Mouse (Mus musculus): Measurements from ENCODE around the gene Cd5l. TPM values are rescaled to one million over a fixed set of nuclear protein-coding genes. Genes with fewer than 3 reads are reported as not detected.
"Not testable (repeated sequence)": the region's sequence is repeated elsewhere in the genome, so short reads cannot be mapped to it uniquely, and the experiment has no call there.

Cd5l gene
- 0.11 and 0.18 TPM in 2 replicates for polyA plus RNA-seq (2015; fragmentation: Nextera tagmentation; extraction: Ambion mirVana)

DNA sequence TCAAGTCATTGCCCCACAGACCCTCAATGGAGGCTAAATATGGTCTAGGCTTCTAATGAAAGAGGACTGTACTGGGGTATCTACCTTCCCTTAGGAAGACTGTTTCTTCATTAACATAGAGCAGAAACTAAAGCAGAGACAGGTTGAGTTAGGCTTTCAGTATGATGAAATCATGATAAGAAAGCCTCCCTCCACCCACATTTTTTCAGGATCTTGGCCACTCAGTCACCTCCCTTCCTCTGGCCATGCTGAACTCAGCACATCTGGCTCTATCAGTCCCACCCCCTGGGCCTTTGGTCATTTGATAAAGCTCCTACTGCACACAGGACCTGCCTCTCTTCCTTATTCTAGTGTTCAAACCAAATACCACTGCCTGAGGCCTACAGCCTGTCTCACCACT lies at the start of gene Cd5l:
Gene Cd5l (plus strand): TSS at position 301 of the 400 bp plus-strand sequence.
- H3K27ac ChIP-seq, result no peak within 1 kb of the TSS
- no peaks in the 10 kb centered on the region for H3K27me3 ChIP-seq
- no peak for ATAC-seq (ENCODE audit: borderline replicate concordance, extremely low read depth, low FRiP score, low TSS enrichment)
- H3K4me2 ChIP-seq, result no peak within 1 kb of the TSS
- H3K4me3 ChIP-seq, result no peak within 1 kb of the TSS
- H3K36me3 ChIP-seq, result no peaks in the 10 kb centered on the region
- no peak within 1 kb of the TSS for H3K9ac ChIP-seq
- no peaks in the 10 kb centered on the region for H3K9me3 ChIP-seq
- no peaks in the 10 kb centered on the region for H3K4me1 ChIP-seq

DNA sequence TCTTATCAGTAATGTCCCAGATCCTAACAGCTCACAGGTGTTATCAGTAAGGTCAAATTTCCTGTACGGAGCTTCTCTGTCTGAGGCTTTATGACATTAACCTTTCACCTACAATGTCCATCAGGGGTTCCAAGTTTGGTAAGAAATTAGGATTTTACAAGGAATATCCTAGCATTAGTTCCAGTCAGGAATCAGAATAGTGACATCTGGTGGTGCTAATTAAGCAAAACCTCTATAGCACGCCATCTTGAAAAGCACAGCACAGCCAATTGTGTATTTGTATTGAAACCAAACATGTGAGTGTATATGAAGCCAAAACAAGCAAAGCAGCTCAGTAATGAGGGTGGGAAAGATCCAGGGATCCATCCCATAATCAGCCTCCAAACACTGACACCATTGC lies 47.8 kb upstream of the Cd5l start:
- ATAC-seq (ENCODE audit: borderline replicate concordance, extremely low read depth, low FRiP score, low TSS enrichment), result no peak
- WGBS, result 65% methylated on average over 2 of the region's 2 CpGs
- H3K27me3 ChIP-seq, result no peaks in the 10 kb centered on the region

DNA sequence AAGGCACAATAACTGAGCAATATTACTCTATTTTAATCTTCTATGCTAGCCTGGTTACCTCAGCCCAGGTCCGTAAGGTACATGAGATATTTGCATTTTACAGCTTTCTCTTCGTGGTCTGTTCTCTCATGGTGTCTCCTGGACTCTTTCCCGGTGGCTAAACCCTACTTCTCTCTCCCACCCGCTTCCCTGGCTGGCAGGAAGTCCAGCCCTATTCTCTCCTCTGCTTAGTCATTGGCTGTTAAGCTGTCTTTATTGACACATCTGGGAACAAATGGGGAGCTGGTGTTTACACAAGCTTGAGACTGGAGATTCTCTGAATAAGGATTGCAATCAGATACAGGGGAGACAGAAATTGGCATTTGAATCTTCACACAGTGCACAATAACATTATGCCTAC lies 35.1 kb upstream of the Cd5l start:
- 46% methylated on average over 4 of the region's 4 CpGs for WGBS
- Histone ChIP-seq H3K27ac (no peak overlapping the region), H3K9me3 (no peaks in the 10 kb centered on the region), H3K4me3 (no peak overlapping the region), H3K9ac (no peak overlapping the region), H3K36me3 (no peaks in the 10 kb centered on the region), H3K4me2 (no peak overlapping the region), H3K4me1 (no peaks in the 10 kb centered on the region), H3K27me3 (no peaks in the 10 kb centered on the region)
- ATAC-seq (ENCODE audit: borderline replicate concordance, extremely low read depth, low FRiP score, low TSS enrichment), result no peak

More for the DNA sequence above, 47.8 kb upstream of the Cd5l start:
- Histone ChIP-seq H3K9ac (no peak overlapping the region), H3K4me3 (no peak overlapping the region), H3K9me3 (no peaks in the 10 kb centered on the region), H3K4me1 (no peaks in the 10 kb centered on the region), H3K27ac (no peak overlapping the region), H3K4me2 (no peak overlapping the region), H3K36me3 (no peaks in the 10 kb centered on the region)

DNA sequence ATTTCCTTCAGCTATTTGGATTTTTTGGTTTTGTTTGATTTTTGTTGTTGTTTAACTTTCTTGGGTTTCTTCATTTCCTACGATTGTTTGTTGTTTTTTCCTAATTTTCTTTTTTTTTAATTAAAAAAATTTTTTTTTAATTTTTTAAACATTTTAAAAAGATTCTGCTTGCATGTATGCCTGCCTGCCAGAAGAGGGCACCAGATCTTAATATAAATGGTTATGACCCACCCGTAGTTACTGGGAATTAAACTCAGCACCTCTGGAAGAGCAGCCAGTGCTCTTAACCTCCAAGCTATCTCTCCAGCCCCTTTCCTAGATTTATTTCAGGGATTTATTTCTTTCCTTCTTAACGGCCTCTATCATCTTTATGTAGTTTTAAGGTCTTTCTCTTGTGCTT lies 33.9 kb upstream of the Cd5l start:
- no peak overlapping the region for H3K9ac ChIP-seq
- H3K4me1 ChIP-seq, result no peaks in the 10 kb centered on the region
- H3K4me2 ChIP-seq, result no peak overlapping the region
- WGBS, result 9% methylated on average over 3 of the region's 3 CpGs
- no peak overlapping the region for H3K27ac ChIP-seq
- H3K4me3 ChIP-seq, result no peak overlapping the region
- ATAC-seq (ENCODE audit: borderline replicate concordance, extremely low read depth, low FRiP score, low TSS enrichment), result no peak
- no peaks in the 10 kb centered on the region for H3K36me3 ChIP-seq
- no peaks in the 10 kb centered on the region for H3K27me3 ChIP-seq
- H3K9me3 ChIP-seq, result no peaks in the 10 kb centered on the region

DNA sequence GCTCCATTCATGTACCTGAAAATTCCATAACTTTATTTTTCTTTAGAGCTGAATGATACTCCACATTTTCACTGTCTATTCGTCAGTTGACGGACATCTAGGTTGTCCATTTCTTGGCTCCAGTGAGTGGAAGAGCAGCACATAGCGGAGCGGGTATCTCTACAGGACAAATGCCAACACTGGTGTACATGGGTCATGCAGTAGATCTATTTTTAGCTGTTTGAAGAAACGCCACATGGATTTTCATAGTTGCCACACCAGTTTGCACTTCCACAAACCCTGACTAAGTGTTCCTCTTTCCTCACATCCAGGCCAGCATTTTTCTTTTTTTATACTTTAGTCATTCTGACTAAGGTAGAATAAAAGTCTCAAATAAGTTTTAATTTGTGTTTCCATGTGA lies 19.8 kb upstream of the Cd5l start:
- Histone ChIP-seq H3K4me3 (no peak overlapping the region), H3K4me1 (no peaks in the 10 kb centered on the region), H3K27me3 (no peaks in the 10 kb centered on the region), H3K9me3 (no peaks in the 10 kb centered on the region), H3K4me2 (no peak overlapping the region), H3K9ac (no peak overlapping the region), H3K36me3 (no peaks in the 10 kb centered on the region), H3K27ac (no peak overlapping the region)
- ATAC-seq (ENCODE audit: borderline replicate concordance, extremely low read depth, low FRiP score, low TSS enrichment), result no peak
- 72% methylated on average over 5 of the region's 5 CpGs for WGBS

DNA sequence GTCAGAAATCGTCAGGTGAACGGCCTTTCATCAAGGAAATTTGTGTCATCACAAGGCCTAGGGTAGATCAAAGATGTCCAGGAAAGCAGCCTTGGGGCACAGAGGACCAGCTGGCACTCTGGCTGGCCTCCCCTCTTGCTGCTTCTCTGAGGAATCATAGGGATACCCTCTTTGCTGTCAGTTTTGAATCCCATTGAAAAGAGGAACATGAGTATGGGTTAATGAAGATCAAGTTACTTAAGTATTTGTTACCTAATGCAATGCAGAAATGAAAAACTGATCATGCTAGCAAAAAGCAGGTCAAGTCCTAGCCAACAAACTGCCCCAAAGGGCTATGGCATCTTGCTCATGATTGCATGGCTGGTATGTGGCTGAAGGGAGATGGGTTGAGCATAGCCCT lies 6.7 kb upstream of the Cd5l start:
- H3K27me3 ChIP-seq; H3K4me3 ChIP-seq; H3K9me3 ChIP-seq; H3K27ac ChIP-seq; H3K4me1 ChIP-seq; H3K36me3 ChIP-seq; H3K9ac ChIP-seq; ATAC-seq (ENCODE audit: borderline replicate concordance, extremely low read depth, low FRiP score, low TSS enrichment); H3K4me2 ChIP-seq: not testable (repeated sequence)
- 75% methylated on average over 2 of the region's 2 CpGs for WGBS

DNA sequence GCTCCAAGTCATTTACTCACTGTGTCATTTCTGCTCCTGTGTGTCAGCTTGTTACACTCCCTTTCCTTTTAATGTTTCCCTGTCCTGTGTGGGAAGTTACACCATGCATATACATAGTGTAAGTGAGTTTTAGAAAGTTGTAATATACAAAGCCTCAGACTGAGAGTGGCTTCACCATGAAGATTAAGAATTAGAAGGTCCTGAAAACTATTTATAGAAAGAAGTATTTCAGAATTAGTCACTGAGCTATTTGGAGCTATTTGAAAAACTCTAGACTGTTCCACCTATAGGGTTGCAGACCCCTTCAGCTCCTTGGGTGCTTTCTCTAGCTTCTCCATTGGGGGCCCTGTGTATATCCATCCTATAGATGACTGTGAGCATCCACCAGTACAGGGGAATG lies 1.5 kb downstream of the Cd5l start:
- ATAC-seq (ENCODE audit: borderline replicate concordance, extremely low read depth, low FRiP score, low TSS enrichment), result no peak
- Histone ChIP-seq H3K27ac (no peak overlapping the region), H3K27me3 (no peaks in the 10 kb centered on the region), H3K36me3 (no peaks in the 10 kb centered on the region), H3K9me3 (no peaks in the 10 kb centered on the region), H3K4me1 (no peaks in the 10 kb centered on the region), H3K4me3 (no peak overlapping the region), H3K9ac (no peak overlapping the region), H3K4me2 (no peak overlapping the region)

DNA sequence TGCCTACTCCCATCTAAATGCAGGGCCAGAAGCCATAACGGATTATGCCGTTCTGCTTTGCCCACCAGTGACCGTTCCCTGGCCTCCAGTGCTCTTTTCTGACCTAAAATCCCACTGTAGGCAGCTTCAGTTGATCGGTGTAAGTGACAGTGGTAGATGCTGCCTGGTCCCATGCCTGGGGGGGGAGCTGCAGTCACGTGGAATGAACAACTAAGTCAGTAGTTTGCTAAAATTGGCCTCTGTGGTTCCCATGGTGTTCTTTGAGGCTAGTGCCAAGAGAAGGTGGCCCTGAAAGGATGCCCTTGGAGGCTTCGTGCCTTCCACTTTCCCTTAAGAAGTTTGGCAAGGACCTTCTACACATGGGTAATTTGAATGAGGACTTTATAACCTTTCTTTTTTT lies 2.8 kb downstream of the Cd5l start:
- Histone ChIP-seq H3K4me1 (no peaks in the 10 kb centered on the region), H3K36me3 (no peaks in the 10 kb centered on the region), H3K27me3 (no peaks in the 10 kb centered on the region), H3K27ac (no peak overlapping the region), H3K4me2 (no peak overlapping the region), H3K4me3 (no peak overlapping the region), H3K9me3 (no peaks in the 10 kb centered on the region), H3K9ac (no peak overlapping the region)
- no peak for ATAC-seq (ENCODE audit: borderline replicate concordance, extremely low read depth, low FRiP score, low TSS enrichment)
- WGBS, result 77% methylated on average over 6 of the region's 6 CpGs

DNA sequence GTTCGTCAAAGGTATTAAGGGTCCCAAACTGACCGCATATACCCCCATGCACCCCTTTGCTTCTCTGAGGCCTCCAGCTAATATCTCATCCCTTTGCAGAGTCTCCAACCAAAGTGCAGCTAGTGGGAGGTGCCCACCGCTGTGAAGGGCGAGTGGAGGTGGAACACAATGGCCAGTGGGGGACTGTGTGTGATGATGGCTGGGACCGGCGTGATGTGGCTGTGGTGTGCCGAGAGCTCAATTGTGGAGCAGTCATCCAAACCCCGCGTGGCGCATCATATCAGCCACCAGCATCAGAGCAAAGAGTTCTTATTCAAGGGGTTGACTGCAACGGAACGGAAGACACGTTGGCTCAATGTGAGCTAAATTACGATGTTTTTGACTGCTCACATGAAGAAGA lies 8.0 kb downstream of the Cd5l start:
- H3K27me3 ChIP-seq, result no peaks in the 10 kb centered on the region
- H3K27ac ChIP-seq, result no peak overlapping the region
- no peak overlapping the region for H3K4me2 ChIP-seq
- no peaks in the 10 kb centered on the region for H3K9me3 ChIP-seq
- no peak for ATAC-seq (ENCODE audit: borderline replicate concordance, extremely low read depth, low FRiP score, low TSS enrichment)
- no peaks in the 10 kb centered on the region for H3K4me1 ChIP-seq
- no peak overlapping the region for H3K9ac ChIP-seq
- 91% methylated on average over 14 of the region's 14 CpGs for WGBS
- H3K4me3 ChIP-seq, result no peak overlapping the region
- no peaks in the 10 kb centered on the region for H3K36me3 ChIP-seq

DNA sequence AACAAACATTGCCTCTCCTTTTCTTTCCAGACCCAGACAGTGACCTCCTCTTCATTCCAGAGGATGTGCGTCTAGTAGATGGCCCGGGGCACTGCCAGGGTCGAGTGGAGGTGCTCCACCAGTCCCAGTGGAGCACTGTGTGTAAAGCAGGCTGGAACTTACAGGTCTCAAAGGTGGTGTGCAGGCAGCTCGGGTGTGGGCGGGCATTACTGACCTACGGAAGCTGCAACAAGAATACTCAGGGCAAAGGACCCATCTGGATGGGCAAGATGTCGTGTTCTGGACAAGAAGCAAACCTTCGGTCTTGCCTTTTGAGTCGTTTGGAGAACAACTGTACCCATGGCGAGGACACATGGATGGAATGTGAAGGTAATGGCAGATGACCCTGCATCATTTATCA lies 9.8 kb downstream of the Cd5l start:
- Histone ChIP-seq H3K9me3 (no peaks in the 10 kb centered on the region), H3K27ac (no peak overlapping the region), H3K9ac (no peak overlapping the region), H3K27me3 (no peaks in the 10 kb centered on the region), H3K4me3 (no peak overlapping the region), H3K36me3 (no peaks in the 10 kb centered on the region), H3K4me2 (no peak overlapping the region), H3K4me1 (no peaks in the 10 kb centered on the region)
- 74% methylated on average over 10 of the region's 10 CpGs for WGBS
- no peak for ATAC-seq (ENCODE audit: borderline replicate concordance, extremely low read depth, low FRiP score, low TSS enrichment)

DNA sequence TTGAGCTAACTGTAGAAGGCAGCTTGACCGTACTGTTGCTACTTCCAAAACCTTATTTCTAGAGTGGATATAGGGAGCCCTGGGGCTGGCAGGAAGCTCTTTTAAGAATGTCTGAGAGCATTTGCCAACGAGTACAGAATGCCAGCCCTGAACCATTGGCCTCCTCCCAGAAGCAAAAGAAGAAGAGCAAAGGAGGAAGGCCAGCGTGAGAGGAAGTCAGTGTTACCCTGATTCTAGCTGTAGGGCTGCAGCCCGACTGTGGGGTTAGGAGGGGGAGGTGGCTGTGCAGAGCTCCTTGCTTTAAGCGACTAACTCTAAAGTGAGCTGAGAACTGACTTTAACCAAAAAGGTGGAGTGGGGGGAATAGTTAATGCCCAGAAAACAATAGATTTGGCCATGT lies 11.5 kb downstream of the Cd5l start:
- H3K9ac ChIP-seq, result no peak overlapping the region
- peaks cover under 1% of the 10 kb centered on the region; the same call in 1 of the 2 replicates for H3K4me1 ChIP-seq
- H3K27ac ChIP-seq, result no peak overlapping the region
- WGBS, result 66% methylated on average over 5 of the region's 5 CpGs
- ATAC-seq (ENCODE audit: borderline replicate concordance, extremely low read depth, low FRiP score, low TSS enrichment), result no peak
- H3K27me3 ChIP-seq, result no peaks in the 10 kb centered on the region
- H3K4me2 ChIP-seq, result no peak overlapping the region
- no peaks in the 10 kb centered on the region for H3K9me3 ChIP-seq
- no peaks in the 10 kb centered on the region for H3K36me3 ChIP-seq
- H3K4me3 ChIP-seq, result no peak overlapping the region

DNA sequence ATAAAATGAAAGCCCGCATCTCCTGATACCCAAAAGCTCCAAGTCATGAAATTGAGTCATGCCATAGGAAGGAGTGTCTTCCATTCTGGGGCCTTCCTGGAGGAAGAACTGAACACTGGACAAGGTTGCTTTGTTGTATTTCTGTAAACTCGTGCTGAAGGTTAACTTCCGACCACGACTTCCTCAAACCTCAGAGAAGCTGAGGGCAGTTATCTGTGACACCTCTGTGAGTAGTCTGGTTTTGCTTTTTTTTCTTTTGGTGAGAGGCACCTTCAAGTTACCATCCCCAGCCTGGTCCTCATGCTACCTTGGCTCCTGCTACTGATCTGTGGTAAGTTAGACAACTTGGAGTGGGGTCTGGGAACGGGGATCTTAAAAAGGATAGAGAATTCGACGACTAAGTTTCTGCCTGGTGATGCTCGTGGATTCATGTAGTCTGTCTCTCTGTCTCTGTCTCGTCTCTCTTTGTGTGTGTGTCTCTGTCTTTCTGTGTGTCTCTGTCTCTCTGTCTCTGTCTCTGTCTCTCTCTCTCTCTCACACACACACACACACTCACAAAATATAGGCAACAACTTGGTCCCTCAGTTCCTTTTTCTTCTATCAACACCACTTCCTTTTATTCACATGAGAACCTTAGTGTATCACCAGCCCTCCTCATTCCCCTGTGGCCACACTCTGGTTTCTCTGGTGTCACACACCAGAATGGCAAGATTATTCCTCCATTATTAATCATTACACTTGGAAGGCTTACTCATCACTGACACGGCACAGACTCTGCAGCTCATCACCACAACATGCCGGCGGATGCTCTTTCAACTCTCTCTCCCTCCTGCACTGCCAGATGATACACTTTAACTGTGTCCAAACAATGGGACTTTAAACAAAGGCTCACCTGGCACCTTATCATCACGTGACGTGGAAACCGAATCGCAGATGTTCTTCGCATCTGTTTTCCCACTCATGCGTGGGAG lies 18.8 kb downstream of the Cd5l start, which contains the start of gene Fcrl1:
Gene Fcrl1 (plus strand): TSS at position 193 of the 971 bp plus-strand sequence.
- Histone ChIP-seq H3K9me3 (no peaks in the 10 kb centered on the region), H3K36me3 (no peaks in the 10 kb centered on the region), H3K27ac (no peak within 1 kb of the TSS), H3K4me2 (no peak within 1 kb of the TSS), H3K4me1 (peaks cover 5% of the 10 kb centered on the region; the same call in 1 of the 2 replicates), H3K9ac (no peak within 1 kb of the TSS), H3K27me3 (no peaks in the 10 kb centered on the region), H3K4me3 (no peak within 1 kb of the TSS)
- ATAC-seq (ENCODE audit: borderline replicate concordance, extremely low read depth, low FRiP score, low TSS enrichment), result no peak
- 49% methylated on average over 18 of the region's 18 CpGs for WGBS

Measured in lung, embryonic 15.5 days (tissue).